Mouse (Mus musculus) intestine, embryonic 14.5 days (tissue): ENCODE data around the gene Zrsr2. TPM values are rescaled to one million over a fixed set of nuclear protein-coding genes. Genes with fewer than 3 reads are reported as not detected.

Experiments
- ATAC-seq: fragments of 200-750 bp; cut with Nextera tagmentation; replicated peaks from 2 replicates; pipeline ENCODE4 v1.8.0; 2017; ENCODE audit warnings: low read depth, moderate number of reproducible peaks, moderate TSS enrichment, moderate library complexity; ENCODE audit not compliant: low FRiP score, low TSS enrichment
- DNase-seq: peaks from one replicate; pipeline ENCODE4 v3.0.0-alpha.2; 2018; ENCODE audit warnings: low spot score
- H3K27ac ChIP-seq: fragments of 300-500 bp; sonication (generic); 2 replicates; pipeline ENCODE4 v1.5.1; 2014; ENCODE audit warnings: low read depth, mild to moderate bottlenecking, control low read depth
- H3K27me3 ChIP-seq: fragments of 300-500 bp; sonication (generic); replicated peaks from 2 replicates; pipeline ENCODE4 v1.6.1; 2014; ENCODE audit warnings: low read length, control low read depth; ENCODE audit not compliant: control insufficient read depth, insufficient read depth
- H3K36me3 ChIP-seq: fragments of 300-500 bp; sonication (generic); 2 replicates; pipeline ENCODE4 v1.6.1; 2014; ENCODE audit warnings: low read length, control low read depth; ENCODE audit not compliant: control insufficient read depth, insufficient read depth
- H3K4me1 ChIP-seq: fragments of 300-500 bp; sonication (generic); replicated peaks from 2 replicates; pipeline ENCODE4 v1.6.1; 2014; ENCODE audit warnings: low read length, control low read depth, mixed read lengths; ENCODE audit not compliant: control insufficient read depth, insufficient read depth
- H3K4me2 ChIP-seq: fragments of 300-500 bp; sonication (generic); 2 replicates; pipeline ENCODE4 v1.6.1; 2014; ENCODE audit warnings: low read length
- H3K4me3 ChIP-seq: fragments of 300-500 bp; sonication (generic); 2 replicates; pipeline ENCODE4 v1.5.1; 2014; ENCODE audit warnings: low read depth, low read length, control low read depth, mixed read lengths
- H3K9ac ChIP-seq: fragments of 300-500 bp; sonication (generic); 2 replicates; pipeline ENCODE4 v1.6.1; 2014; ENCODE audit warnings: mild to moderate bottlenecking, low read length
- H3K9me3 ChIP-seq: fragments of 300-500 bp; sonication (generic); 2 replicates; pipeline ENCODE4 v1.6.1; 2016; ENCODE audit warnings: low read length, control low read depth; ENCODE audit not compliant: control insufficient read depth
- WGBS: fragments of 180-500 bp; shearing (Covaris S2); extraction: QIAGEN DNeasy Blood & Tissue Kit; methylation state at CpG from one replicate; pipeline ENCODE4 v1.1.7; 2014; 5-methylcytosine and 5-hydroxymethylcytosine counted together
- polyA plus RNA-seq: library from polyadenylated mRNA; unstranded; fragments of >200 nt; fragmentation: Nextera tagmentation; extraction: Ambion mirVana; gene quantifications from 2 replicates; pipeline ENCODE4 v1.2.1, GENCODE M21; 2014

Zrsr2 gene
- 46.2 and 49.3 TPM in 2 replicates for polyA plus RNA-seq

DNA sequence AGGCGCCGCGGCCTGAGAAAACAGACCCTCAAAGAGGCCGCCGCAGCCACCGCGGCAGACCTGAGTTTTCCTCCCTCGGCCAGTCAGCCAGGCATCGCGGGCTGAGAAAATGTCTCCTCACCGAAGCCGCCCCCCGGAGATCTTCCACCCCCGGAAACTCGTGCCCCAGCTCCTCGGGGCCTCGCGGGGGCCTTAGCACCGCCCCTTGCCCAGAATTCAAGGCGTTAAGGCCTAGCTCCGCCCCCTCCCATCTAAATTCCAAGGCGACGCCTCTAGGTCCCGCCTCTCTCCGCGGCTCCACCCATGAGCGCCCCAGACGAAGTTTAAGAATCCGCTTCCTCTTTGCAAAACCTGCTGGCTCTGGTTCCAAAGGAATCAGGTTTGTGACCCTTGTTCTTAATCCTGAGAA is at the start of gene Zrsr2:
Gene Zrsr2, minus strand, starts transcription at position 195 of the 409 bp plus-strand sequence.
- Histone ChIP-seq H3K9ac (peak within 1 kb of the TSS; percentile 77), H3K27ac (peak within 1 kb of the TSS; percentile 91), H3K27me3 (no peaks in the 10 kb centered on the region), H3K9me3 (no peaks in the 10 kb centered on the region), H3K4me1 (no peaks in the 10 kb centered on the region), H3K36me3 (peaks cover 21% of the 10 kb centered on the region), H3K4me3 (peak within 1 kb of the TSS; percentile 48), H3K4me2 (peak within 1 kb of the TSS; percentile 48)
- ATAC-seq (peak; percentile 93), DNase-seq (peak; percentile 83)
- 8% methylated on average over 21 of the region's 29 CpGs for WGBS

DNA sequence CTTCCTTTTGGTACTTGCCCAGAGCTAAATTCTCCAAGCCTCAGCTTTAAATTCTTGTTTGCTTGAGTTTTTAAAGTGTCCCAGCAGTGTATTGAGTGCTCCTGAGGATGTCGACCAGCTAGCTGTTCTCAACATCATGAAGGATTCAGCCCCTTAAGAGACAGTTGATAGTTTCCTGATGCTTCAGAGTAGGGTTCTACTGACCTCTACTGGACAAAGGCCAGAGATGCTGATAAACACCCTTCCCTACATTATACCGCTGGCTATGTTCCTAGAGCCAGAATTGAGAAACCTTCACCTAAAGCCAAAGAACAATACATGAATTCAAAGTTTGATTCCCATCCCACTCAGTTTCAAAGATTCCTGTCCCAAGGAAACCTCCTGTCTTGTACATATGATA is 46.3 kb upstream of the Zrsr2 start:
- WGBS = 12% methylated on average over 2 of the region's 2 CpGs

DNA sequence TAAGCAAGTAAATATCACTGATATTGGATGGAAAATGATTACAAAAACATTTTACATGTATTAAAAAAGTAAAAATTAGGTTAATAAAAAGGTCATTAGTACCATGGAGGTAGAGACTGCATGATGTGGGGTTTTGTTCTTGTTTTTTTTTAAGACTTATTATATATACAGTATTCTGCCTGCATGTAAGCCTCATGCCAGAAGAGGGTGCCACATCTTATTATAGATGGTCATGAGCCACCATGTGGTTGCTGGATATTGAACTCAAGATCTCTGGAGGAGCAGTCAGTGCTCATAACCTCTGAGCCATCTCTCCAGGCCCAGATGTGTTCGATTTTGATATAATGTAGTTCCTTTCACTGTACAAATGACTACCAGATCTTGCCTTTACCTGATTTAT is 41.4 kb upstream of the Zrsr2 start:
- DNase-seq (no peak), ATAC-seq (no peak)
- no peak overlapping the region for H3K4me3 ChIP-seq
- 71% methylated on average over 1 of the region's 1 CpGs for WGBS
- no peak overlapping the region for H3K27ac ChIP-seq
- no peak overlapping the region for H3K9ac ChIP-seq
- H3K36me3 ChIP-seq = no peaks in the 10 kb centered on the region
- 0 out of 2 replicates have a peak, but pooled peaks cover 3% of the 10 kb centered on the region for H3K27me3 ChIP-seq
- no peaks in the 10 kb centered on the region for H3K4me1 ChIP-seq
- no peaks in the 10 kb centered on the region for H3K9me3 ChIP-seq
- H3K4me2 ChIP-seq = no peak overlapping the region

More for the DNA sequence above, 46.3 kb upstream of the Zrsr2 start:
- Histone ChIP-seq H3K4me2 (no peak overlapping the region), H3K4me3 (no peak overlapping the region), H3K9me3 (no peaks in the 10 kb centered on the region), H3K4me1 (no peaks in the 10 kb centered on the region), H3K9ac (no peak overlapping the region), H3K27me3 (no peaks in the 10 kb centered on the region), H3K36me3 (no peaks in the 10 kb centered on the region), H3K27ac (no peak overlapping the region)
- ATAC-seq (no peak), DNase-seq (no peak)

DNA sequence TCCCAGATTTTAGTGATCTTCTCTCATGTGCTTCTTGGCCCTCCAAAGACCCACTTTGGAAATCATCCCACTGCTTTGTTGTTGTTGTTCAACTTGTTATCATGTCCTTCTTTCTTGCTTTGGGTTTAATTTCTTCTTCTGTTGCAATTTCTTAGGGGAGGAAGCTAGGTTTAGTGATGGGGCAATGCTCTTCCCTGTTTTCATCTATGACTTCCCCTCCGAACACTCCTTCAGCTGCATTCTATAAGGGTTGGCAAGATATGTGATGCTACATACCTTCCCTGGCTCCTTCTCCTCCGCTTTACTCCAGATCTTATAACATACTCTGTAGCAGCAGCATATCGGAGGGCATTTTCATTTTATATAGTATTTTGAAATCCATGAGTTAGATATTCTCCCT is 38.3 kb upstream of the Zrsr2 start:
- DNase-seq (no peak), ATAC-seq (no peak)
- Histone ChIP-seq H3K27me3 (0 out of 2 replicates have a peak, but pooled peaks cover 3% of the 10 kb centered on the region), H3K4me1 (no peaks in the 10 kb centered on the region), H3K9me3 (no peaks in the 10 kb centered on the region), H3K36me3 (no peaks in the 10 kb centered on the region), H3K27ac (no peak overlapping the region), H3K4me2 (no peak overlapping the region), H3K9ac (no peak overlapping the region), H3K4me3 (no peak overlapping the region)
- WGBS = 87% methylated on average over 3 of the region's 3 CpGs

DNA sequence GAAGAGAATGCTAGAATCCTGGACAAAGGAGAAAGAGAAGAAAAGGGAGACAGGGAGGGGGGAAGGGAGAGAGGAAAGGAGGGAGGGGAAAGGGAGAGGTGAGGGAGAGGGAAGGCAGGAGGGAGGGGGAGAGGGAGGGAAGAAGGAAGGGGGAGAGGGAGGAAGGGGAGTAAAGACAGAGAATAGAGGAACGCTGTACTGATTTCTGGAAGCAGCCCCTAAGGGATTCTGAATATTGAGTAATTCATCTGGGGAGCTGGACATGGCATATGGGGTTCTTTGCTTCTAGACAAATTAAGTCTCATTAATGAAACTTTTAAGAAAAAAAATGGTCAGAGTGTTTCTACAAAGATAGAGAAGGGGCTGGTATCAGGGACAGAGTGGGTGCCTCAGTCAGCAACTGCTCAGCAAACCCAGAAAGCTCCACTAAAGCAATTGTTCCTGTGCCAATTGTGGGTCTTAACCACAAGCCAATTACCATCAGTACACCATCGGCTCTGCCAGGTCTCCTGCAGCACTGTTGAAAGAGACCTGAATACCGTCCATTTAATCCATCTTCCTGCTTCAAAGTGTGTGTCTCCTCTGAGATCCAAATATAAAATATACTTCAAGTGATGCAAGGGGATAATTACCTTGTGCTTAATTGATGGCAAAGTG is 29.4 kb upstream of the Zrsr2 start:
- H3K36me3 ChIP-seq = no peaks in the 10 kb centered on the region
- no peaks in the 10 kb centered on the region for H3K4me1 ChIP-seq
- no peak overlapping the region for H3K27ac ChIP-seq
- ATAC-seq (no peak), DNase-seq (no peak)
- H3K9ac ChIP-seq = no peak overlapping the region
- H3K27me3 ChIP-seq = no peaks in the 10 kb centered on the region
- WGBS = 64% methylated on average over 3 of the region's 3 CpGs
- no peaks in the 10 kb centered on the region for H3K9me3 ChIP-seq
- H3K4me2 ChIP-seq = no peak overlapping the region
- H3K4me3 ChIP-seq = no peak overlapping the region

DNA sequence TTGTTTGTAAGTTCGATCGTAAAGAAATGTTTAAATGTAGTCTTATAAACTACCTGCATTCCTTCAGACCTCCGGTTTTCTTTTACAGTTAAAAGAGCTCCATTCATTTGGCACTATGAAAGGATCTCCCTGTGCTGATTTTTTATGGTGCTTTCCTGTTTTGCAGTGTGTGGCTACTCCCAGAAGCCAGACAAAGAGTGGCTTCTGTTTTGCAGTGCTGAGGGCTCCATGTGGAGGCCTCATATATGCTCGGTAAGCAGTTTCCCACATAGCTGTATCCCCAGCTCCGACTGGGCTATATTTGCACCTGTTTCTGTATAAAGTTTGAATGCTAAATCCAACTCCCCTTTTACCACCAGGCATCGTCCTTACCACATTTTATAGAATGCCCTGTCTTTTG is 23.7 kb upstream of the Zrsr2 start:
- DNase-seq = no peak
- no peaks in the 10 kb centered on the region for H3K9me3 ChIP-seq
- 60% methylated on average over 6 of the region's 6 CpGs for WGBS
- no peaks in the 10 kb centered on the region for H3K4me1 ChIP-seq
- H3K4me2 ChIP-seq = no peak overlapping the region
- H3K36me3 ChIP-seq = no peaks in the 10 kb centered on the region
- no peaks in the 10 kb centered on the region for H3K27me3 ChIP-seq
- no peak overlapping the region for H3K27ac ChIP-seq
- ATAC-seq = no peak
- no peak overlapping the region for H3K4me3 ChIP-seq
- no peak overlapping the region for H3K9ac ChIP-seq

DNA sequence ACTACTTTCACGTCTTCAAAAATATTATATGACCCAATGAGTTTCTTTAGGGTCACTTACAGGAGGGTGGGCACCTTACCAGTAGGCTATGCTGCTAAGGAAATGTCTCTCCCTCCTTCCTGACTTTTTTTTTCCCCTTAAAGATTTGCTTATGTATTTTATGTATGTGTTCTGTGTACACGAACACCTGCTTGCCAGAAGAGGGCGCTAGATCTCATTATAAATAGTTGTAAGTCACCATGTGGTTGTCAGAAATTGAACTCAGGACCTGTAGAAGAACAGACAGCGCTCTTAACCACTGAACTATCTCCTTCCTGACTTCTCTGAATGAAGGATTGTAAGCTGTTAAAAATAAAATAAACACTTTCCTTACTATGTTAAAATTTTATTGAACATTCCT is 23.0 kb upstream of the Zrsr2 start:
- 44% methylated on average over 4 of the region's 4 CpGs for WGBS
- no peak overlapping the region for H3K9ac ChIP-seq
- no peak for ATAC-seq
- H3K4me2 ChIP-seq = no peak overlapping the region
- DNase-seq = no peak
- no peaks in the 10 kb centered on the region for H3K9me3 ChIP-seq
- H3K36me3 ChIP-seq = no peaks in the 10 kb centered on the region
- H3K4me3 ChIP-seq = no peak overlapping the region
- no peak overlapping the region for H3K27ac ChIP-seq
- no peaks in the 10 kb centered on the region for H3K4me1 ChIP-seq
- no peaks in the 10 kb centered on the region for H3K27me3 ChIP-seq

DNA sequence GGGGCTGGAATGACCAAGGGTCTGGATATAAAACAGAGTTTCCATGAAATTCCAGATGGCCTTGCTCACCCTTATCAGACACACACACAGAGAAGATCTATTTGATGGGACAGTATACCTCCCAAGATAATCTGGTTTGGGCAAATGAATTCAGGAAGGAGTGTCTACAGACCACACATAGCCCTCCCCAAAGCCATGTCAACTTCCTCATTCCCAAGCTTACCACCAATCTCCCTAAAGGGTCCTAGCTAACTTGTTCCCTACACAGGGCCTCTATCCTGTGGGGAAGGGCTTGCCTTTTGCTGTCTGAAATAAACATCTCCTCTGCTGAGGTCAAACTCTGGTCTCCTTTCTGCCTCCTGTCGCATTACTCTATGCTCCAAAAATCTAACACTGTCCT is 22.6 kb upstream of the Zrsr2 start:
- H3K4me1 ChIP-seq = no peaks in the 10 kb centered on the region
- no peaks in the 10 kb centered on the region for H3K9me3 ChIP-seq
- DNase-seq = no peak
- H3K27ac ChIP-seq = no peak overlapping the region
- no peaks in the 10 kb centered on the region for H3K36me3 ChIP-seq
- ATAC-seq = no peak
- 75% methylated on average over 1 of the region's 1 CpGs for WGBS
- H3K9ac ChIP-seq = no peak overlapping the region
- H3K27me3 ChIP-seq = no peaks in the 10 kb centered on the region
- H3K4me2 ChIP-seq = no peak overlapping the region
- H3K4me3 ChIP-seq = no peak overlapping the region

DNA sequence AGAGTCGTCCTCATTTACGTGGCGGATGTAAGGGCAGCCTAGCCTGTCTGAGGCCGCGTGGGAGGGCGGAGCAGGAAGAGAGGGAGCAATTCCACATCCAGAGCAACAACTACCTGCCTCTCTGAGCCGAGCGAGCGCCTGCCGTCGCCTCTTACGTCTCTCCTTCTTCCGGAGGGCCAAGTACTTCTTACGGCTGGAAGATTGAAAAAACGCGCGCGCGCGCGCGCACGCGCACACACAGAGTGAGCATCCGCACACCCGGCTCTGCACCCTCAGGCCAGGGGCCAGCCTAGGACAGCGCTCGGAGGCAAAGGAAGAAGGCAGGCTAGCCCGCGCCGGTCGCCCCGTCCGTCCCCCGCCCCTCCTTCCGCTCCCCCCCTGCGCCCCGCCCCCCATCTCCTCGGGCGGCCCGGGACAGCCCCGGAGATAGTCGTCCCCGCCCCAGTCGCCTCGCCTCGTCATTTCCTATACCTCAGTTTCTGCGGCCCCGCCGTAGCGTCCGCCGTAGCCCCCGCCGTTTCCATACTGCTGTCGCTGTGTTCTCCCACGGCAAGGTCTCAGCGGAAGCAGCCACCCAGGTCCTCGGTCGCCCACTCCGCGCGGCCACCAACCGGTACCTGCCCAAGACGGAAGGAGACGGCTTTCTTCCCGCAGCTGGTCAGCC is 526 bp downstream of the Zrsr2 start:
- Histone ChIP-seq H3K4me2 (peak overlapping the region; percentile 47), H3K27me3 (no peaks in the 10 kb centered on the region), H3K9ac (peak overlapping the region; percentile 77), H3K4me1 (no peaks in the 10 kb centered on the region), H3K27ac (peak overlapping the region; percentile 91), H3K9me3 (no peaks in the 10 kb centered on the region), H3K4me3 (peak overlapping the region; percentile 48), H3K36me3 (peaks cover 26% of the 10 kb centered on the region)
- whole genome bisulfite sequencing = 14% methylated on average over 35 of the region's 67 CpGs
- DNase-seq = peak; percentile 78
- ATAC-seq = peak; percentile 95
